Mouse (Mus musculus) left cerebral cortex, adult 18-20 months (tissue): ENCODE measurements around the gene Spef1. TPM values are rescaled to one million over a fixed set of nuclear protein-coding genes. Genes with fewer than 3 reads are reported as not detected.
A peak's percentile ranks its signal among the peaks of the same experiment; 100 is the strongest.

Experiments
- DNase-seq, 2 experiments: peaks; one replicate each; pipeline ENCODE4 v3.0.0; 2021 to 2022; ENCODE audit warnings: low spot score in 2 of 2, mixed read lengths in 1 of 2
- total RNA-seq, 2 experiments: library from RNA; stranded (reverse); gene quantifications; 2 replicates each; pipeline ENCODE4 v1.2.3; 2021

Spef1 gene
- total RNA-seq, 2 experiments from 2014 or later = 7.6 to 9.2 TPM

DNA sequence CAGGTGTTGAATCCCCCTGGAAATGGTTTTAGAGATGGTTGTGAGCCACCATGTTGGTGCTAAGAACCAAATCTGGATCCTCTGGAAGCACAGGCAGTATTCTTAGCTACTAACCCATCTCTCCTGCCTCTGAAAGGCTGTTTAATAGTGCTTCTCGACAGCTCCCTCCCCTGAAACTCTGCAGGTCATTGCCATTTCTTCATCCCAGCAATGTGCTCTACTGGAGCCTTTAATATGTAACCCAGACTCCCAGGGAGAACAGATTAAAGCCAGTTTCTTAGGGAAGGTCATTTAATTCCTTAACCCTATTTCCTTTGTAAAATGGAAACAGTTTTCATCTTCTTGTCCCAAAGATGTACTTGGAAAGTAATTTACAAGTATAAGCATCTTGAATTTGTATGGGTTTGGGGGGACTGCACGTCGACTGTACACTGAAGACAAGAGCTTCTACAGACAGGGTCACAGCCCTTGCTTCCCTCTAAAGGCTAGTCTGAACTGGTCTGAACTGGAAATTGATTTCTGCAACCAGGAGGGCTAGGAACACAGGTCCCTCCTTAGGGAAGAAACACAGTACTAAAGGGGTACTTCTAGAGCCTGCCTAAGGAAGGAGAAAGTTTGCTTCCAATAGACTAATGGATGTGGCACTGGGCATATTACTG lies 11.7 kb downstream of the Spef1 start:
- no peak for DNase-seq

DNA sequence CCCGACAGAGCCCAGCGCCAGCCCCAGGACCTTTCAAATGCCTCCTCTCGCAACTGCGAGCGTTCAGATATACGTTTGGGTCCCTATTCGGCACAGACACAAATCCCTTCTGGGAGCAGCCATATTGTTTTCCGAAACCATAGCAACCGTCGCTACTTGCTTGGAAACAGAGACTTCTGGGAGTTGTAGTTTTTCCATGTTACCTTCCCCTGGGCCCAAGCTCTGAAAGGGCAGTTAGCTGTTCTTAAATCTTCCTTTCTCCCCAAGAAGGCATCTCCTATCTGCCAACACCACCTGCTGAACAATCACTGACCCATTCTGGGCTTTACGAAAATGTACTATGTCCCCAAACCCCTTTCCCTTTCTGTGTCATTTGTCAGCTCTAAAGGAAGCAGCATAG lies 12.4 kb downstream of the Spef1 start:
- DNase-seq = peak; percentile 59 to 68

DNA sequence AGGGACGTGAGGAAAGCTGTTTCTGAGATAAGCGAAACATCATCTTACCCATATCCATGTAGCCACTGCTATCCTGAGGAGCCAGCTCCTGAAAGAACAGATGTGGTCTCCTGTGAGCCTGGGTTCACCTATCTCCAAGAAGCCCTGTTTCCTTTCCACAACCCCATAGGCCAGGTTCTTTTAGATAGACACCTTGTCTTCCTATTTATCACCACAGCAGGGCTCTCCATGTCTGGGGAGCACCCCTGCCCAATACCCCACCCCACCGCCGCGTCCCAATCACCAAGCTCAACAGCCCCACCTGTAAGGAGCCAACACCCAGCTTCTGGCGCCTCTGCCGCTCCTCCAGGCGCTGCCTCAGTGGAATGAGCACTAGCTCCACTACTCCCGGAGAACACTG lies 14.8 kb downstream of the Spef1 start:
- no peak for DNase-seq

- peak; percentile 77 to 79 for DNase-seq
Observed at GRCm38 (mm10) chr2:131171401-131172104, 15.5 kb downstream of the Spef1 start.

DNA sequence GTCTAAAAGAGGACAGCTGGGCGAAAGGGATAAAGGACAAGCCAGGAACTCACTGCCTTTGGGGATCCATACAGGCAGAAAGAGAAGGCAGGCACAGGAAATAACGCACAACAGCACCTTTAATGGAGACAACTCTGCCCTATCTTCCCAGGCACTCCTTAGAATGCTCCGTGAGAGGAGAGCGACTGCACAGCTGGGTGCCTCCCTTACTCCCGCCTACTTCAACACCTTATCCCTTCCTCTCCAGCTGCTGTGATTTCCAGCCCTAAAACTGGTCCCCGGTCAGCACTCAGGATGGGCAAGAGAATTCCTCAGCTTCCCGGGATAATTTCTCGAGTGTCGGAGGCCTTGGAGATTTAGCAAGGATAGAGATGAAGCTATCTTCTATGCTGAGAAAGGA lies 16.1 kb downstream of the Spef1 start:
- DNase-seq = no peak

GRCm38 (mm10) chr2:131168914-131169313 lies 18.2 kb downstream of the Spef1 start:
- DNase-seq = no peak

DNA sequence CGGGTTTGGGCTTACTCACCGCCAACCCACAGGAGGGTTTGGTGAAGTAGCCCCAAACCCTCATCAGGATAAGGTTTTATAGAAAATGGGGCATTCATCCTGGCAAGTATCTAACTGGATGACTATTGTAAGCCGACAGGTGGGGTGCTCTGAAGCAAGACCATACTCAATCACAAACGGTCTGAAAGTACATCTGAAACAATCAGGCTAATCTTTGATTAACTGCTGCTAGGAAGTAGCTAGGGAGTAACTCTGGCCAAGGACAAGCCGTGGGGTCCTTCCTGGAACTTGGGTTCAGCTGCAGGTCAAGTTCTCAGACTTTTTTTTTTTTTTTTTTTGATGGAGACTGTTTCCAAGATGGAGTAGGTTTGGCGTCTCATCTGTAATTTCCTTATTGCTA lies 19.1 kb downstream of the Spef1 start:
- DNase-seq = no peak

DNA sequence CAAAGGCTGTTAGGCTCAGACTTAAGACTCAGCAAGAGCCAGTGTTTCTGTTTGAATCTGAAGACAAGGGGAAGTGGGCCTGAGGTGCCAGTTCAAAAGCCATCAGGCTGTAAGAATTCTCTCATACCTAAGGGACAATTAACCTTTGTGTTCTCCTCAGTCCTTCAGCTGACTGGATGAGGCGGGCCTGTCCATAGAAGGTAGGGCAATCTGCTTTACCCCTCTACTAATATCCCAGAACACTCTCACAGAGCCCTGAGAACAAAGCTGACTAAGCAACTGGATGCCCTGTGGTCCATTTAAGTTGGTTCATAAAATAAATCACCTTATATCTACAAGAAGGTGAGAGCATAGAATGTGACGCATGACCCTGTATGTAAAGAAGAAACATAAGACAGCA lies 20.9 kb downstream of the Spef1 start:
- DNase-seq = no peak

DNA sequence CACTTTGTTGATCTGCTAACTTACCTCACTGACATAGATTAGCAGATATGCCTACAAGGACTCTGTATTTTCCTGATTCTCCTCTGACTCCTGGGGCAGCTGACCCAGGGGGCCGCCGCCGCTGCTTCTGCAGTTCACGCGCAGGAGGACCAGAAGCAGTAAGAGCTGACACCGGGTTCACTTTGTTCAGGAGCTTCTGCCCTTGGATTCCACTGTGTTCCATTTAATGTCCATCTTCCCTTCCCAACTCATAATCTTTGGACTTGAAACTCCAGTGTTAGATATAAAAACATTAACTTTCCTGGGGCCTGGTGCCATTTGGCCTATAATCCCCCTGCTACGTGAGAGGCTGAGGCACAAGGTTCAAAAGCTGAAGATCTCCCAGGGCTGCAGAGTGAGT lies 23.2 kb downstream of the Spef1 start:
- no peak for DNase-seq

GRCm38 (mm10) chr2:131160671-131161111 lies 26.4 kb downstream of the Spef1 start:
- no peak for DNase-seq

- DNase-seq = peak; percentile 93 to 98
Observed at GRCm38 (mm10) chr2:131159938-131160581, 27.0 kb downstream of the Spef1 start, which contains the start of gene 1700037H04Rik. TSS of gene 1700037H04Rik (minus strand) at chr2:131160081.

GRCm38 (mm10) chr2:131159491-131159910 lies 27.6 kb downstream of the Spef1 start:
- DNase-seq = no peak

GRCm38 (mm10) chr2:131156987-131157386 lies 30.1 kb downstream of the Spef1 start:
- DNase-seq = no peak

DNA sequence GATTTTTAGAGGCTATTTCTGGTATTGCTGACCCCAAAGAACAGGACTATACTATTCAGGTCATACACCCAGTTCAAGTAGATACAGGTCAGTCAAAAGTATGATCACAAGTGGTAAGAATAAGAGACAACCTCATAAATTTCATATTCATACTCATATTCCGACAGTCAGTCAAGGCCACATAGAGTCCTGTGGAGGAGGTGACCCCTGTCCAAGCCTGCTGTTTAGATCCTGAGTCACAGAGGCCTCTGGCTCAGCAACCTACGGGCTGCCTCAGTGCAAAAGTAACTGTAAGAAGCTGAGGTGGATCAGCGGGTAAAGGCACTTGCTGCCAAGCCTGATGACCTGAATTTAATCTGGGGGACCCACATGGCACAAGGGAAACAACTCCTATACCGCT lies 33.0 kb downstream of the Spef1 start:
- no peak for DNase-seq

- no peak for DNase-seq
Observed at GRCm38 (mm10) chr2:131152166-131152730, 34.8 kb downstream of the Spef1 start.

DNA sequence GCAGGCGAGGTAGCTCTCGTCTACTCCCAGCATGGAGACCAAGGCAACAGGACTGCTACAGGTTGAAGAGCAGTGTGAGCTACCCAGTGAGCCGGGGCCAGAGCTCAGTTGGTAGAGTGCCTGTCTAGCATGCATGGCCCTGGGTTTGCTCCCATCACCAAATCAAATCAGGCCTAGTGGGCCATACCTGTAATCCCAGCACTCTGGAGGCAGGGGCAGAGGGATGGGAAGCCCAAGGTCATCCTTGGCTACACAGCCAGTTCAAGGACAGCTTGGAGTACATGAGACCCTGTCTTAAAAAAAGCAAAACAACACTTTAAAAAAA lies 37.9 kb downstream of the Spef1 start:
- no peak for DNase-seq

GRCm38 (mm10) chr2:131148353-131149253 lies 38.5 kb downstream of the Spef1 start:
- DNase-seq = no peak

GRCm38 (mm10) chr2:131147043-131147365 lies 40.1 kb downstream of the Spef1 start:
- DNase-seq = no peak

GRCm38 (mm10) chr2:131146193-131147042 lies 40.7 kb downstream of the Spef1 start:
- peak in 1 of 2 experiments; percentile 39 for DNase-seq

GRCm38 (mm10) chr2:131145536-131145935 lies 41.5 kb downstream of the Spef1 start:
- DNase-seq = no peak
